Mouse (Mus musculus): Measurements from ENCODE around the gene Klhl33. TPM values are rescaled to one million over a fixed set of nuclear protein-coding genes. Genes with fewer than 3 reads are reported as not detected.
"Not testable (repeated sequence)": the region's sequence is repeated elsewhere in the genome, so short reads cannot be mapped to it uniquely, and the experiment has no call there.

Gene Klhl33
- total RNA-seq, 2 experiments from 2014 or later = 21.5 to 32.5 TPM

DNA sequence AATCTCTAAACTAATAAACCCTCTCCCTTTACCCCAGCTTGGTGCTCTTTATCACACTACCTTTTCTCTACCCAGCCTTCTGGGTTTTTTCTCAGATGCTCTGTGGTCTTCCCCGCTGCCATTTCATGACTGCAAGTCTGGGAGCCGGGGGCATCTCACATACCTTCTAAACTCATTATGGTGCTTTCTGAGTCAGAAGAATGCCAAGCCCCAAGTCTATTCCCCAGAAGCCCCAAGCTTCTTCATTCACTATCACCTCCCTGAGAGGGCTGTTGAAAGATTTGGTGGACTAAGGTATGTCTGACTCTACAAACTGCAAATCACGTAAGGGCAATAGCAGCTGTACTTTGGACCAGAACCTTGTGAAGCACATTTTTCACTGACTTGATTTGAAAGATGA, 30.3 kb downstream of the Klhl33 start:
- no peak for DNase-seq (ENCODE audit: low spot score)
- intact Hi-C loops (cut with DNase I) = no loop called here

DNA sequence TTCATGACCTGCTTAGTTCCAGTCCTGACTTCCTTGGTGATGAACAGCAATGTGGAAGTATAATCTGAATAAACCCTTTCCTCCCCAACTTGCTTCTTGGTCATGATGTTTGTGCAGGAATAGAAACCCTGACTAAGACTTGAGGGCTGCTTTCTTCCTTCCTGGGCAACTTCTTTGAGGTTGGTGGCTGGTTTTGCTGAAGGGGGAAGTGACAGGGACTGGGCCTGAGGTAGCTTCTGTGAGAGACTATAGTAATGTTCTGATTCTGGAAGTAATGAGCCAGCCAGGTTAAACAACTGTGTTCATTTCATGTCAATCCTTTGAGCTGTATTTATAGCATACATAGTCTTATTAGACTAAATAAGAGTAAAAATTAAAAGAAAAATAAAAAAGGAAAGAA, 32.3 kb downstream of the Klhl33 start:
- DNase-seq (ENCODE audit: low spot score); intact Hi-C loops (cut with DNase I): not testable (repeated sequence)

DNA sequence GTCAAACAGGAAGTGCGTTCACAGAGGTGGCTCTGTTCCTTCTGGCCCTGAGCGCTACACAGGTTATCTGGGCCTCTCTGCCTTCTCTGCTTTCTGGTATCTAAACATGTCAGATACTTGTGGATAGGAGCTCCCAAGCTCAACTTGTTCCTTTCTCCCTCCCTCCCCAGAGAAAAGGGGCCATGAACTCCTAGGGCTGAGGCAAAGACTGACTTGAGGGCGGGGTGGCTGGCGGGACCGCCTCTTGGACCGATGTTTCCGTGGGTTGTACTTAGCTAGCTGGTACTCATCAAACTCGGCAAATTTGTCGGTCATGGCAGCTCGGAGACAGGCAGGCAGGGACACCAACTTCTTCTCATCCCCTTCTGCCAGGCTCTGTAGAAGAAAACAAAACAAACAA, 34.7 kb downstream of the Klhl33 start:
- intact Hi-C loops (cut with DNase I) = no loop called here
- DNase-seq (ENCODE audit: low spot score) = no peak

DNA sequence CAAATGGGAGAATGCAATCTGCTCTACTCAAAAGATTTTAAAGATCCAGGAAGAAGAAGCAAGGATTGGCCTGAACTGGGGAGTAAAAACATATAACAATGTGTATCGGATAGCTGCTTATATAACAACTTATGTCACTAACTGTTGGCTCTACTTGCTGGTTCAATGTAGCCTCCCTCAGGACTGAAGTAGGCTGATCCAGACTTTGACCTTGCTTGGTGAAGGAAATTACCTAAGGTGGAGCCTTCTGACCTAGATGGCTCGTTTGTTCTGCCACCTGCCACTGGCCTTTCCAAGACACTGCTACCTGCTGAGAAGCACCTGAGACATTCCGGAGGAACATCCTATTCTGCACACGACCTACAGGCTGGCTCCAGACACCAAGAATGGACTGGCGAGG, 41.5 kb downstream of the Klhl33 start:
- intact Hi-C loops (cut with DNase I) = no loop called here

More for the DNA sequence above, 41.5 kb downstream of the Klhl33 start:
- no peak for DNase-seq (ENCODE audit: low spot score)

Other genes starting within 250 kb of the Klhl33 start
- gene Olfr747, start 204.3 kb downstream of the Klhl33 start, total RNA-seq (2021) = not detected
- not detected for gene Olfr748, start 190.1 kb downstream of the Klhl33 start, total RNA-seq (2021)
- not detected for gene Olfr749, start 152.4 kb downstream of the Klhl33 start, total RNA-seq (2021)
- gene Ttc5, start 112.0 kb downstream of the Klhl33 start, total RNA-seq (2021) = 10 to 100 TPM; 16.2 to 17.0 TPM
- gene Ccnb1ip1, start 89.8 kb downstream of the Klhl33 start, total RNA-seq (2021) = under 1 TPM in 1 of 2 experiments, not detected in 1; 0.39 TPM
- gene Parp2, start 89.7 kb downstream of the Klhl33 start, total RNA-seq (2021) = 10 to 100 TPM; 13.4 to 16.0 TPM
- gene Tep1, start 26.9 kb downstream of the Klhl33 start, total RNA-seq (2021) = 10 to 100 TPM in 1 of 2 experiments, 1 to 10 TPM in 1; 9.3 to 10.2 TPM
- 10 to 100 TPM; 66.1 to 70.3 TPM for gene Osgep, start 27.4 kb upstream of the Klhl33 start, total RNA-seq (2021)
- 10 to 100 TPM; 22.6 to 23.2 TPM for gene Apex1, start 27.5 kb upstream of the Klhl33 start, total RNA-seq (2021)
- 10 to 100 TPM; 21.1 to 23.6 TPM for gene Pip4p1, start 33.3 kb upstream of the Klhl33 start, total RNA-seq (2021)
- 10 to 100 TPM; 12.2 to 13.5 TPM for gene Pnp, start 33.6 kb upstream of the Klhl33 start, total RNA-seq (2021)
- 10 to 100 TPM; 12.6 TPM for gene Gm49342, start 47.0 kb upstream of the Klhl33 start, total RNA-seq (2021)
- gene Pnp2, start 58.5 kb upstream of the Klhl33 start, total RNA-seq (2021) = under 1 TPM; 0.61 to 0.75 TPM
- gene Rnase10, start 110.2 kb upstream of the Klhl33 start, total RNA-seq (2021) = under 1 TPM in 1 of 2 experiments, not detected in 1; 0.39 TPM
- gene Rnase9, start 144.4 kb upstream of the Klhl33 start, total RNA-seq (2021) = not detected
- gene Rnase11, start 152.7 kb upstream of the Klhl33 start, total RNA-seq (2021) = not detected
- gene Rnase12, start 160.2 kb upstream of the Klhl33 start, total RNA-seq (2021) = not detected
- gene Olfr750, start 176.9 kb upstream of the Klhl33 start, total RNA-seq (2021) = not detected
- 10 to 100 TPM; 50.0 to 53.8 TPM for gene Rnase4, start 193.6 kb upstream of the Klhl33 start, total RNA-seq (2021)
- gene Ang, start 193.6 kb upstream of the Klhl33 start, total RNA-seq (2021) = 1 to 10 TPM; 6.2 to 7.7 TPM
- not detected for gene Eddm3b, start 216.9 kb upstream of the Klhl33 start, total RNA-seq (2021)
- under 1 TPM in 1 of 2 experiments, not detected in 1; 0.73 TPM for gene Rnase6, start 226.4 kb upstream of the Klhl33 start, total RNA-seq (2021)
- gene Rnase1, start 249.3 kb upstream of the Klhl33 start, total RNA-seq (2021) = under 1 TPM; 0.52 to 0.53 TPM

Data from heart, postnatal 25 days (tissue).